ENCODE assay signal across 17 mouse cellular contexts in genomic region chr4:40351090-40351489, GRCm38 (mm10).
"Had no signal": no experiment of that assay in that cellular context is flagged by ENCODE, and none has a peak within 500 bp of the region (broad histone marks: within the 10 kb centered on the region; RNA-seq: fewer than 3 reads in every experiment).

No protein-coding gene starts in this region.

- H3K27me3 ChIP-seq: lung, embryonic 15.5 days; midbrain, embryonic 12.5 days; neural tube, embryonic 12.5 days; stomach, embryonic 15.5 days had no signal

- H3K4me1 ChIP-seq: lung, embryonic 15.5 days; midbrain, embryonic 10.5 days; midbrain, embryonic 12.5 days; neural tube, embryonic 12.5 days; stomach, embryonic 15.5 days had no signal

- H3K27ac ChIP-seq: lung, embryonic 15.5 days; midbrain, embryonic 10.5 days; midbrain, embryonic 12.5 days; neural tube, embryonic 12.5 days; stomach, embryonic 15.5 days; stomach, postnatal 0 days had no signal

- ATAC-seq: liver, postnatal 0 days; lung, postnatal 0 days; midbrain, embryonic 16.5 days had no signal

- H3K9me3 ChIP-seq: lung, embryonic 15.5 days; midbrain, embryonic 10.5 days; midbrain, embryonic 12.5 days; neural tube, embryonic 12.5 days; stomach, embryonic 15.5 days had no signal

- H3K4me3 ChIP-seq: lung, embryonic 15.5 days; midbrain, embryonic 10.5 days; midbrain, embryonic 12.5 days; myocyte; neural tube, embryonic 12.5 days; stomach, embryonic 15.5 days had no signal

- H3K4me2 ChIP-seq: lung, embryonic 15.5 days; midbrain, embryonic 12.5 days; neural tube, embryonic 12.5 days; stomach, embryonic 15.5 days had no signal

- H3K9ac ChIP-seq: liver, postnatal 0 days; lung, embryonic 15.5 days; midbrain, embryonic 12.5 days; neural tube, embryonic 12.5 days; stomach, embryonic 15.5 days had no signal

- H3K36me3 ChIP-seq: lung, embryonic 15.5 days; midbrain, embryonic 10.5 days; midbrain, embryonic 12.5 days; neural tube, embryonic 12.5 days; stomach, embryonic 15.5 days had no signal

- DNase-seq: liver, postnatal 0 days; lung, adult 2 months; lung, postnatal 14 days; lung, postnatal 4 days; right cerebral cortex, postnatal 14 days; thymus, adult 2 months; thymus, postnatal 25 days; thymus, postnatal 4 days had no signal
